Mouse (Mus musculus): ENCODE data around the gene Zdhhc20.
"Not testable (repeated sequence)": the region's sequence is repeated elsewhere in the genome, so short reads cannot be mapped to it uniquely, and the experiment has no call there.

The Zdhhc20 gene

DNA sequence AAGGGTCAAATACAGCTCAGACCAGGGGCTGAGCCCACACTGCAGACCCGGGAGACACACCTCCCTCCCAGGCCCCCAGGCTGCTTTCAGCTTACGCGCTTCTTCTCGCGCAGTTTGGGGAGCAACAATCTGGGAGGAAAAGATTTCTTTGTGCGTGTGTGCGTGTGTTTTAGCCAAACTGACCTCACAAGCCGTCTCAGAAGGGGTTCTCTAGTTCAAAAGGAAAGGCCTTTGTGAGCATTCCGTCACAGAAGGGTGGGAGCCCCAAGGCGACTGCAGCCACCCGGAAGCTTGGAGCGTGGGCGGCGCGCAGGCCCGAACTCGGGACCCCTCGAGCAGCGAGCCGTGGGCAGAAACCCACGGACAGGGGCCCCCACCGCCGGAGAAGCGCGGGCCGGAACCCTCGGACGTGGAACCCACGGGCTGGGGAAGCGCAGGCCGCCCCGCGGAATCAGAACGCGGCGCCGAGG lies 500 bp downstream of the Zdhhc20 start:
- DNase-seq, result peak; percentile 35

DNA sequence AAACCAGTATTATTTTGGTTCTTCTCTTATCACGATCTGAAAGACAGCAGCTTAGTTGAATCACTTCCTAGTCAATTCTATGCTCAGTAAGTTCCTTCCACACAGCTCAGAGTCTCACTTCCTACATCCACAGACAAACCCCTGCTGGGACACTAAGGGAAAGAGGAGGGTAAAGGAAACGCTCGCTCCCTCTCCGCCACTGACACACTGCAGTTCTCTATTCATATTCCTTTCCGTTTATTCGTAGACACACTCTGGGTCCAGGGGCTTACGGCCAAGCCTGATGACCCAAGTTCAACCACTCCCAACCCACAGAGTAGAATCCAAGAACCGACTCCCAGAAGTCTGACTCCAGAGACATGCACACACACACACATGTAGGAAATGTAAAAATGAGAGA lies 2.9 kb downstream of the Zdhhc20 start:
- DNase-seq, result peak; percentile 54

DNA sequence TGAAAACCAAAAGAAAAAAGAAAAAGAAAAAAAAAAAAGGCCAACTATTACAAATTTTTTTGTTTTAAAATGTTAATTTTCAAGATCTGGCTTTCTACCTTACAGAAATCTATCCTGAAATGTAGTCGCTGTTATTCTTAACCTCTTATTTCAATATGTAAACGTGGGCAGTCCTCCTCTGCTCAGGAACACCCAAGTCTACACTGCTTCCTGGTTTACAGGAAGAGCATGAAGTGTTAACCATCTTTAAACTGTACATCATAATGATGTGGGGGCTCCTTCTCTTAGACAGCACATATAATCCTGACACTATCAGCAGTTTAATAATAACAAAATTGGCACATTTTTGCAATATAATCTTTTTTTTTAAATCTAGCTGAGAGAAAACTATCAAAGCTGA lies 4.0 kb downstream of the Zdhhc20 start:
- DNase-seq, result no peak

DNA sequence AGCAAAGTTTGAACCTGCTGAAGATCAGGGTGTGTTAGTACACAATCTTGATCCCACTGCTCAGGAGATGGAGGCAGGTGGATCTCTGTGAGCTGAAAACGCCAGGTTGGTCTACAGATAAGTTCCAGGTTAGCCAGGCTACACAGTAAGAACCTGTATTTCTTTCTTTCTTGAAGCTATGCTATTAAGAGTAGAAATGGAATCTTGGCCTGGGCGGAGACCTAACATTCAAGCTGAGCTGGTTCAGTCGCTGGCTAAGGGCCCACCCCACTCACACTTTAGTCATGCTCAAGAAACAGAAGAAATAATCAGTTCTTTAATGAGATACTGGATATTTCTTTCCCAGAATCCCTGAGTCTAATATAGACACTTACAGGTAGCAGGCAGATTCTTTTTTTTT lies 6.7 kb downstream of the Zdhhc20 start:
- DNase-seq, result peak; percentile 62

DNA sequence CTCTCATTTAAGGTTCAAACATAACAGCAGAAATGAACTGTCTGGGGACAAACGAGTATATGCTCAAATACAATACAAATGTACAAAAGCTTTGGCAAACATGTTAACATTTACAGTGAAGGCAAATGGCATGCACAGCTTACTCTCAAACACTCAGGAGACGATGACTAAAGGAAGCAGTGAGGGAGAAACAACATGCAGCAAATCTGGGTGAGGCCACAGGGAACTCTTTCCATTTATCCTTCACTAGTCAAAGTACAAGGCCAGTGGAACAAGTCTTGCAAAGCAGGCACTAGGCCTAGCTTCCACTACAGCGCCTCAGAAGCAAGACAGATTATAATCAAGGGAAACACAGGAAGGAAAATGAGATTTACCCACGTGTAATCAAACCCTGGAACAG lies 7.4 kb downstream of the Zdhhc20 start:
- peak; percentile 44 for DNase-seq

DNA sequence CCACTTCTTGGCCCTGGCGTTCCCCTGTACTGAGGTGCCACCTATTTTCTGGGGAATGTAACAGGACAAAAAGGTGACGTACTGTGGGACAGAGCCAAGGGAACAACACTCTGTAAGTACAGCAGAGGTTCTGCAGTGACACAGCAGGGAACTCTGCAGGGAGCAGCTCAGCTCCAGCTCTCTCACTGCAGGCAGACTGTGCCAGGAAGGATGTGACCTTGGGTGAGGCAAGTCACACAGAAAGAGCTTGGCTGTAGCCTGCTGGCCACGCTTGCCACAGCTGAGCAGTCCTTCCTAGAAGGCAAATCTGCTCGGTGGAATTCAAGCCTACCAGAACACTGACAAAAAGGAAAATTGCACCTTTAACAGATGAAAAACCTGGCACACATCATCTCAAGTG lies 8.3 kb downstream of the Zdhhc20 start:
- peak; percentile 80 for DNase-seq

DNA sequence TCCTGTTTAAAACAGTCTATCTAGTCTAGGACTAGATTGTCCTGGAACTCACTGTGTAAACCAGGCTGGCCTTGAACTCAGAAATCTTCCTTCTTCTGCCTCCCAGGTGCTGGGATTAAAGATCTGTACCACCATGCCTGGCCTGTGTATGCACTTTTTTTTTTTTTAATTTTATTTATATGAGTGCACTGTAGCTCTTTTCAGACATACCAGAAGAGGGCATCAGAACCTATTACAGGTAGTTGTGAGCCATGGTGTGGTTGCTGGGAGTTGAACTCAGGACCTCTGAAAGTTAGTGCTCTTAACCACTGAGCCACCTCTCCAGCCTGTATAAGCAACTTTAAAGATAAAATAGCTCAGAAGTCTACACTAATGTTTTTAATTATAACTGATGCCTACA lies 9.0 kb downstream of the Zdhhc20 start:
- DNase-seq, result no peak

DNA sequence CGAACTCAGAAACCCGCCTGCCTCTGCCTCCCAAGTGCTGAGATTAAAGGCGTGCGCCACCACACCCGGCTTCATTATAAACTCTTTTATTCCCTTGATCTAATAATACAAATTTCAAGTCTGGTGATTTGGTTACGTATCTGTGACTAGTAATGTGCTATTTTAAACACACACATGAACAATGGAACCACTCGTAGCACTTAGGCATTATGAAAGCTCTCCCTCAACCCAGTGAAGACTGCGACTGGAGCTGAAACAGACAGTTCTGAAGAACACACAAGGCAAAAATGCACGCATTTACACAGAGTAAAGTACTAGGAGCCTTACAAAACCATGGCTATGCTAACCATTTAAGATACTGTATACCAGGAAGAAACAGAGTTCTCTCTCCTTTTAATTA lies 12.2 kb downstream of the Zdhhc20 start:
- DNase-seq, result no peak

DNA sequence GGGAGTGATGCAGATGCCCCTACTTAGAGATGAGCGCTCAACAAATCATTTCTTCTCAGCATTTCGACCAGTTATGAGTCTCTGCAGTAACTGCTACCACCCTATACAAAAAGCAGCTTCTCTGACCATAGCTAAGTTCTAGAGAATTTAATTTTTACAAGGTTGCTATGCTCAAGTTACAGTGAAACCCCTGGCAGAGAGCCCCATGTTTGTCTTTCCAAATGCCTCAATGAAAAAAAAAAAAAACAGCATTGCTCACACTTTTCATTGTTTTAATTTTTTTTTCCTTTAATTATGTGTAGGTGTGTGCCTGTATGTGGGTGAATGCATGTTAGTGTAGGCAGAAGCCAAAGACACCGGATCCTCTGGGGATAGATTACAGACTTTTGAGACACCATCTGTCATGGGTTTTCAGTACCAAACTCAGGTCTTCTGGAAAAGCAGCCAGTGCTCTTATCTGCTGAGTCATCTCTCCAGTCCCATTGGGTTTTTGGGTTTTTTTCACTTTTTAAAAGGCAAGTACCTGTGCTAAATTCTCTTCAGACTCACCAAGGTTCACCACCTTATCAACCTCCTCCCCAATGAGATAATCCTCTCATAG lies 23.3 kb downstream of the Zdhhc20 start:
- DNase-seq, result no peak

DNA sequence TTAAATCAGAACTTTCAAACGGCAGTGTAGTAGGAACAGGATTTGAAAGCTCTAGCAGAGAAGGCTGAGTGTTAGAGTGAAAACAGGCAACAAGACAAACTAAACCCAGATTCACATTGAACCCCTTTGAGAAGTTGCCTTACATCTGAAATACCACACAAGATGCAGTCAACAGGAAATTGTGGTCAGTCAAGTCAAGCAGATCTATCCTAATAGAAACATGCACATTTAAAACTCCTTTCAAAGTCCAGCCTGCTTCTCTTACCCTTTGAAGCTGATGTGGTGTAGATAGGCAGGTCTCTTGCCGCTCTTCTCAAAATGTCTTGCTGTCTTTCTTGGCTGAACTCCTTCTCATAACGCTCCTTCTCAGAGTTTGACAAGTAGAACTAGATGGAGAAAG lies 24.8 kb downstream of the Zdhhc20 start:
- no peak for DNase-seq

DNA sequence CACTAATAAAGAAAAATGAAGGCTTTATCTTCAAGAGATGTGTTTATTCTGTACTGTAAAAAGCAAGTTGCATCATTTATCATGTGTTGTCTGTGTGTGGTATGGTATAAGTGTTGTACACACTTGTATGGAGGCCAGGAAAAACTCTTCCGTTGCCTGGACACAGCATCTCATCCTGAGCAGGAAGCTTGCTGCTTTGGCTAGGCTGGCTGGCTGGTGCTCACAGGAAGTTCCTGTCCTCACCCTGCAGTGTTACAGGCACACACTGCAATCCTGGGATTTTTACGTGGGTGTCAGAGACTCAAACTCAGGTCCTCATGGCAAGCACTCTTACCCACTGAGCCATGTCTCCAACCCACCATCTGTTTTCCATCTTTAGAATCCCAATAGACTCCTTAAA lies 26.9 kb downstream of the Zdhhc20 start:
- peak; percentile 17 for DNase-seq

DNA sequence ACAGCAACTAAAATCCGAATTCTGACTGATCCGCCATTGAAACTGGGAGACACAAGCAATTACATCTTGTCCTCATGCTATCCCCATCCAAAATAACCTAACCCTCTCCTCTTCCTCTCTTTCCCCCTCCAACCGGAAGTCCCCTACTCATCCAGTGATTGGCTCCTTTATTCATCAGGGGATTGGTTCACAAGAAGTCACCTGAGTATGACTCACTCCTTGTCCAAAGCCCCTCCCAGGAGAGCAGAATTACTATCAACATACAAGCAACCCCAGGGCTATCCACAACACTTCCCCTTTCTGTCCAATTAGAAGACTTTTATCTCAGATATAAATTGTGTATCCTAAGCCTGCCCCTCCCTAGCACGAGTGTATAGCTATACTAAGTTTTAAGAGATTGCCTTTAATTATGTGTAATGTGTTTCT lies 28.1 kb downstream of the Zdhhc20 start:
- no peak for DNase-seq

DNA sequence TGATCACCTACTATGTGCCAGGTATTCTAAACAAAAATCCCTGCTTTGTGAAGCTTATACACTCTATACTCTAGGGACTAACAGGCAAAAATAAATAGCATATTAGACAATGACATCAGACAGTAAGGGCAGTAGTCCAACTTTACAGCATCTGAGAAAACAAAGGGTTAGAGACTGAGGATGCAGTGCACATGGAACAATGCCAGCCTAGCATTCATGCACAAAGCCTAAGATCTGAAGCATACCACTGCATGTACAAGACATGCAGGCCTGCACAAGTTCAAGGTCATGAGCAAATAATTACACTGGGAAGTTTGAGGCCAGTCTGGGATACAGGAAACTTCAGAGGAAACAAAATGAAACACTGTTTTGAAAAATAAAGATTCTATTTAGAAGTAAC lies 30.6 kb downstream of the Zdhhc20 start:
- DNase-seq, result no peak

DNA sequence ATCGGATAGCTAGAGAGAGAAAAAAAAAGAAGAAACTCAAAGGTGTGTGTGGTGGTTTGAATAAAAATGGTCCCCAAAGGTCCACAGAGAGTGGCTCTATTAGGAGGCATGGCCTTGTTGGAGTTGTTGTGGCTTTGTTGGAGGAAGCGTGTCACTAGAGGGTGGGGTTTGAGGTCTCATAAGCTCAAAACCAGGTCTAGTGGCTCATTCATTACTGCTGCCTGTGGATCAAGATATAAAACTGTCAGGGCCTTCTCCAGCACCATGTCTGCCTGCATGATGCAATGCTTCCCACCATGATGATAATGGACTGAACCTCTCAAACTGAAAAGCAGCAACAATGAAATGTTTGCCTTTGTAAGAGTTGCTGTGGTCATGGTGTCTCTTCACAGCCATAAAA lies 31.5 kb downstream of the Zdhhc20 start:
- no peak for DNase-seq

DNA sequence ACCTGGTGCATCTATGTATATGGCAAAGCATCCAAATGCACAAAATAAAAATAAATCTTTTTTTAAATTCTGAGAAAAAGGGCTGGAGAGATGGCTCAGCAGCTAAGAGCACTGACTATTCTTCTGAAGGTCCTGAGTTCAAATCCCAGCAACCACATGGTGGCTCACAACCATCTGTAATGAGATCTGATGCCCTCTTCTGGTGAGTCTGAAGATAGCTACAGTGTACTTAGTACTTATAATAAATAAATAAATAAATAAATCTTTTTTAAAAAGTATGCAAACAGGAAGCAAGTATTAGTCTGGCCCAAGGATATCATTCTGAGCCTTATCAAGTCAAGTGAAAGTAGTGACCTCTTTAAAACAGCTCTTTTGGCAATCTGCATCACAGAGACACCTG lies 34.0 kb downstream of the Zdhhc20 start:
- not testable (repeated sequence) for DNase-seq

DNA sequence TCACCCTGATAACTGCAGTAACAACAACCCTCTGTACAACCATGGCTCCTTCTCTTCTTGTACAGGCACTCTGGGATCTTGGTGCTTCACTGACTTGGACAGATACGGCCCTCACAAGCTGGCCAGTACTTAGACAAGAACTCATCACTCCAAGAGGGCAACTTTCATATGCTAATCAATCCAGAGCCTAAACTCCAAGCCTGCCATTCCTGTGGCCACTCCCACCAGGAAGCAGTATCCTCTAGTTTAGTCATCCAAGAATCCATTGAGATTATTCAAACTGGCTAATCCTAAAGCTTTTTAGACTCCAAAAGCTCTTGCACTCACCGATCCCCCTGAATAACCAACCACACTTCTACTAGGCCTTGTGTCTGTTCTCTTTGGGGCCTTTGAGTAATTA lies 37.1 kb downstream of the Zdhhc20 start:
- no peak for DNase-seq

DNA sequence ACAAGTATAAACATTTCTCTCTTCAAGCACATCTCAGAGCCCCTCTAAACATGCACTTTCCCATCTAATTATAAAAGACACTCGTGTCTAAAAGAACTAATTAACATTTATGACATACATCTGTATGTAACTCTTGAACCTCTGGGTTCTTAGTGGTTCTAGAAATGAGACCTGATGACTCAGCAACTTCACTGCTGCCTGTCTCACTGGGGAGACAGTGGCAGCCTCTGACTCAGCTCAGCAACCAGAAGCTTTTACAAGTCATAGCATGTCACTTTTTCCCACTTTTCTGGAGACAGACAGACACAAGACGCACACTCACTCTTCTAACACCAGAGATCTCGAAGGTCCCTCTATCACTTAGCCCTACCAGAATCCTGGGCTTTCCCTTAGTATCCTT lies 39.7 kb downstream of the Zdhhc20 start:
- no peak for DNase-seq

DNA sequence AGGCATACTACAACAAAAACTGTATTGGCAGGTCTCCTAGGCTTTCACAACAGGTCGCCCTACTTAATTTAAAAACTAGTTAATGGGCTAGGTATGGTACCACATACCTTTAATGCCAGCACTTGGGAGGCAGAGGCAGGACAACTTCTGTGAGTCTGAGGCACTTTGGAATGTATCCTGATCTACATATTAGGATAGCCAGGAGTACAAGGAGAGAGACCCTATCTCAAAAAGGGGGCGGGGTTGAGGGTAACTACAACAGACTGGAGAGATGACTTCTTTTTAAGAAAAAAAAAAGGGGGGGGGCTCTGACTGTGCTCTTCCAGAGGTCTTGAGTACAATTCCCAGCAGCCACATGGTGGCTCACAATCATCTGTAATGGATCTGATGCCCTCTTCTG lies 41.4 kb downstream of the Zdhhc20 start:
- DNase-seq, result no peak

DNA sequence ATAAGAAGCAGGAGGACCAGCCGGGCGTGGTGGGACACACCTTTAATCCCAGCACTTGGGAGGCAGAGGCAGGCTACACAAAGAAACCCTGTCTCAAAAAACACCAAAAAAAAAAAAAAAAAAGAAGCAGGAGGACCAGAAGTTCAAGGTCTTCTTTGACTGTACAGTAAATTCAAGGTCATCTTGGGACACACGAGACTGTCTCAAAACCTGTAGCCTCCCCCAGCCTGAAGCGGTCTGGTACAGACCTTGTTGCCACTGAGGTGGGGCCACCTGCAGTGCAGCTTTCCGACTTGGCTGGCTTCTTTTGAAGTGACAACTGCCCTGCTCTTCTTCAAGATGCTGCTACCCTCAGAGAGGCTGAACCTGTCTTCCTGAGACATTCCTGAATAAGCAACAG lies 42.0 kb downstream of the Zdhhc20 start:
- DNase-seq, result not testable (repeated sequence)

DNA sequence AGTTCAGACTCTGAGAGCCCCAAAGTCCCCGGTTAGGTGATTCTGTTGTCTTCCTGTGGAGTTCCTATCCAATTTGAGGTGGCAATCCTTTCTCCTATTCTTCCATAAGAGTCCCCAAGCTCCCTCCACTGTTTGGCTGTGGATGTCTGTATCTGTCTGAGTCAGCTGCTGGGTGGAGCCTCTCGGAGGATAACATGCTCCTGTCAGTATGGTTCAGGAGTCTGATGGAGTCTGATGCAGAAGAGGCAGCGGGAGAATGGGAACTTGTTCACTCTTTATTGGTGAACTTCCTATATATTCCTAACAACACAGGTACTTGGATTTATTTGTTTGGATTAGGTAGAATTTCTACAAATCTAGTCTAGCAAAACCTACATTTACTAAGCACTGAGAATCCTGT lies 45.5 kb downstream of the Zdhhc20 start:
- no peak for DNase-seq

DNA sequence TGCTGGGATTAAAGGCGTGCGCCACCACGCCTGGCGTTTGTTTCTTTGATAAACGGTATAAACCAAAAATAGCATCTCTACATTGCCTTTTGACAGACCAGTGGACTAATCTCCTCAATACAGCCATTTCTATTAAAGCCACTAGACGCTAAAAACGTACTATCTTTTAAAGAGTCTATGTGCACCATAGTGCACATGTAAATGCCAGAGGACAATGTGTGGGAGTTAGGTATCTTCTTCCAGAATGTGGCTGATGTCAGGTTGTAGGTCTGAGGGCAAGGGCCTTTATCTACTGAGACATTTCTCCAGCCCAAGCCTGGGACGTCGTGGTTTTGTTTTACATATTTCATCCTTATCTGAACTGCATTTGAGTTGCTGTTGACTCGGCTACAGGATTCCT lies 54.9 kb downstream of the Zdhhc20 start:
- DNase-seq, result no peak

DNA sequence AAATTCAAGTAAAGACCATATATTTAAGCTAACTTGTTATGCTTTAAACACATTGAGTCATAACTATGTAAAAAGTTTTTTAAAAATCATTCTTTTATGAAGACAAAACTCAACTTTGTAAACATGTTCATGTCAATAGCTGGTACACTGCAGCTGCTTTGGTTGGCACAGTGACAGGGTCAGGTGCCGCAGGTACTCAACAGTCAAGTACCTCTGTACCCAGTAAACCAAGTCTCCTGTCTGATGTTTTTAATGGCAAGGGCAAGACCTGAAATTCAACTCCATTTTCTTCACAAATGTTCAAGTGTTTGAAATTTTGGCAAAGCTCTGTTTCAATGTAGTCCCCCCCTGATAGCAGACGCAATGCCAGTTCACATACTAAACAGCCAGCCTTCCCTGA lies 56.5 kb downstream of the Zdhhc20 start:
- peak; percentile 73 for DNase-seq

DNA sequence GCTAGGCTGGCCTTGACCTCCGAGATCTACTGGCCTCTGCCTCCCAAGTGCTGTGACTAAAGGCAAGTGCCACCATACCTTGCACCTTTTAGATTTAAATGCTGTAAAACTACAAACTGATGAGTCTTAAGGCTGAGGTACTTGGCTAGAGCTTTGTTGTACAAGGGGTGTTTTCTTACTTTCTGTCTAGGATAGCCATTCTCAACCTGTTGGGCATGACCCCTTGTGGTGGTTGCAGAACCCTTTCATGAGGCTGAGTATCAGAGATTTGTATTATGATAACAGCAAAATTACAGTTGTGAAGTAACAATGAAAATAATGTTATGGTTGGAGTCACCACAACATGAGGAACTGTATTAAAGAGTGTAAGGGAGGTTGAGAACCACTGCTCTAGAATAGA lies 62.8 kb downstream of the Zdhhc20 start:
- no peak for DNase-seq

DNA sequence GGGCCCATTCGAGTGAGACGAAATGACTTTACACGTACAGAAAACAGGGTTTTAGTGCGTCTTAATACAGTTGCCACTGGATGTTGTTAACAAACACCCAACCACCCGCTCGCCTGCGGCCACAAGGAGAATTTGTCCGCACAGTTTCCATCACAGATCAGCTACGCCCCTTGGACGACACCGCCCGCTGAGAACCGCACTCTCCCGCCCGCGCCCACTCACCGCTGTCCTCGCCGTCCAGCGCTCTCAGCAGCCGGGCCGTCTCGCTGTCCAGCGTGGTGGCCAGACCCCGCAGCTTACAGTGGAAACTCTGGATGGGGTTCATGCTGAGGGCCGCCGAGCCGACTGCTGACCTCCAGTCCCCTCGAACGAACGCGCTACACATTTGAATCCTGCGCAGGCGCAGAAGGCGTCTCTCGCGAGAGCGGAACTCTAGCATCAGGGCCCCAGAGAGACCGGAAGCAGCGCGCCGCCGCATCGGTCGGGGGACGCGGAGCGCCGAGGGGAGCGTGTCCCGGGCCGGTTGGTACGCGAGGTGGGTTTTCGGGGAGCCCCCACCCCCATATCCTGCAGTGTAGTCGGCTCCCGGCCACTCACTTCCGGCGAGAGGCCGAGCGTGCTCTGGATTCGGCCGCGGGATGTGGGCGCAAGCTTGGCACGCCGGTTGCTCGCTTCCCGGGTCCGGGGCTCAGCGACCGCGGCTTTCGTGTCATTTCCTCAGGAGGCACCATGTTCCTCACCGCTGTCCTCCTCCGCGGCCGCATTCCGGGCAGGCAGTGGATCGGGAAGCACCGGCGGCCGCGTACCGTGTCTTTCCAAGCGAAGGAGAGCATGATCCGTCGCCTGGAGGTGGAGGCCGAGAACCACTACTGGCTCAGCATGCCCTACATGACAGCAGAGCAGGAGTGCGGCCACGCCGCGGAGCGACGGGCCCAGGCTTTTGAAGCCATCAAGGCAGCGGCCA lies 64.0 kb downstream of the Zdhhc20 start, which contains the start of the genes Ska3 and Mrpl57:
Ska3 (minus strand) TSS at position 398 of the 964 bp plus-strand sequence.
Mrpl57 (plus strand) TSS at position 447 of the 964 bp plus-strand sequence.
- DNase-seq, result peak; percentile 96
